In genomic region chr5:74711988-74712387, GRCm38 (mm10) we compare ENCODE assay signal across 36 mouse cellular contexts.
"Had no signal": no experiment of that assay in that cellular context is flagged by ENCODE, and none has a peak within 500 bp of the region (broad histone marks: within the 10 kb centered on the region; RNA-seq: fewer than 3 reads in every experiment).

No protein-coding gene starts in this region.

- DNase-seq: heart, postnatal 10 days; heart, postnatal 14 days; heart, postnatal 36 days; heart, postnatal 4 days; kidney, adult 11 months; kidney, adult 18-20 months; kidney, adult 2 months; kidney, adult 8-10 months; kidney, adult 9 months; kidney, postnatal 10 days; kidney, postnatal 14 days; kidney, postnatal 25 days; kidney, postnatal 36 days; kidney, postnatal 4 days; layer of hippocampus, adult 9-11 months; layer of hippocampus, postnatal 36 days had no signal

- H3K9me3 ChIP-seq: heart, embryonic 10.5 days; heart, embryonic 12.5 days; heart, embryonic 13.5 days; heart, embryonic 15.5 days; hindbrain, embryonic 10.5 days; hindbrain, embryonic 12.5 days; hindbrain, embryonic 13.5 days; hindbrain, embryonic 15.5 days; intestine, embryonic 15.5 days; kidney, embryonic 15.5 days had no signal

- H3K27ac ChIP-seq: heart, embryonic 10.5 days; heart, embryonic 13.5 days; heart, embryonic 15.5 days; hindbrain, embryonic 10.5 days; hindbrain, embryonic 12.5 days; hindbrain, embryonic 13.5 days; hindbrain, embryonic 14.5 days; hindbrain, embryonic 15.5 days; hindbrain, postnatal 0 days; intestine, embryonic 15.5 days; kidney, embryonic 15.5 days; kidney, postnatal 0 days; layer of hippocampus, adult 2 months; left cerebral cortex, adult 2 months had no signal

- H3K27me3 ChIP-seq: heart, embryonic 15.5 days; hindbrain, embryonic 12.5 days; hindbrain, embryonic 13.5 days; hindbrain, embryonic 15.5 days; intestine, embryonic 15.5 days; kidney, embryonic 15.5 days had no signal

- H3K9ac ChIP-seq: heart, embryonic 12.5 days; heart, embryonic 13.5 days; heart, embryonic 15.5 days; hindbrain, embryonic 12.5 days; hindbrain, embryonic 13.5 days; hindbrain, embryonic 14.5 days; hindbrain, embryonic 15.5 days; intestine, embryonic 15.5 days; kidney, embryonic 15.5 days had no signal

- H3K4me3 ChIP-seq: heart, embryonic 10.5 days; heart, embryonic 12.5 days; heart, embryonic 13.5 days; heart, embryonic 15.5 days; hindbrain, embryonic 10.5 days; hindbrain, embryonic 12.5 days; hindbrain, embryonic 13.5 days; hindbrain, embryonic 15.5 days; intestine, embryonic 15.5 days; kidney, embryonic 15.5 days; layer of hippocampus, adult 2 months; left cerebral cortex, adult 2 months had no signal

- H3K4me1 ChIP-seq: heart, embryonic 15.5 days; hindbrain, embryonic 13.5 days; hindbrain, embryonic 15.5 days; kidney, embryonic 15.5 days had no signal

- ATAC-seq: hindbrain, embryonic 16.5 days; hindbrain, postnatal 0 days; inflammation-experienced regulatory T-cells, adult 6 months; intestine, embryonic 15.5 days; intestine, embryonic 16.5 days; intestine, postnatal 0 days had no signal

- H3K4me2 ChIP-seq: heart, embryonic 11.5 days; heart, embryonic 12.5 days; heart, embryonic 13.5 days; heart, embryonic 15.5 days; hindbrain, embryonic 12.5 days; hindbrain, embryonic 13.5 days; hindbrain, embryonic 14.5 days; hindbrain, embryonic 15.5 days; intestine, embryonic 15.5 days; kidney, embryonic 15.5 days had no signal

- H3K36me3 ChIP-seq: heart, embryonic 10.5 days; heart, embryonic 12.5 days; heart, embryonic 13.5 days; heart, embryonic 15.5 days; hindbrain, embryonic 10.5 days; hindbrain, embryonic 12.5 days; hindbrain, embryonic 13.5 days; hindbrain, embryonic 15.5 days; intestine, embryonic 15.5 days; kidney, embryonic 15.5 days had no signal
